Mouse (Mus musculus) myocyte (in vitro differentiated cells): ENCODE measurements around the gene Gm10837.

Experiments used
- E2F4 ChIP-seq: IDR thresholded peaks from one replicate; pipeline ENCODE4 v1.6.1; 2011; ENCODE audit warnings: mild to moderate bottlenecking, control low read depth, moderate library complexity; ENCODE audit not compliant: insufficient read depth
- MYOG ChIP-seq, 3 experiments: IDR thresholded peaks; one replicate each; pipeline ENCODE4 v1.6.1; 2011; ENCODE audit warnings: control low read depth in 2 of 3, low read depth in 2 of 3, mild to moderate bottlenecking in 2 of 3; ENCODE audit not compliant: insufficient read length in 2 of 3, control insufficient read depth in 1 of 3, insufficient read depth in 1 of 3
- POLR2A ChIP-seq: IDR thresholded peaks from one replicate; pipeline ENCODE4 v1.6.1; 2011; ENCODE audit warnings: low read depth, mild to moderate bottlenecking, control low read depth, moderate library complexity; ENCODE audit not compliant: insufficient read length
- POLR2AphosphoS2 ChIP-seq: IDR thresholded peaks from one replicate; pipeline ENCODE4 v1.6.1; 2011; ENCODE audit warnings: low read depth, control low read depth; ENCODE audit not compliant: insufficient read length
- USF1 ChIP-seq: IDR thresholded peaks from one replicate; pipeline ENCODE4 v1.6.1; 2011; ENCODE audit warnings: low read depth, mild to moderate bottlenecking, control low read depth, moderate library complexity

- no peak for TF ChIP-seq POLR2A
- TF ChIP-seq USF1: no peak
- no peak for TF ChIP-seq E2F4
- TF ChIP-seq POLR2AphosphoS2: no peak
- TF ChIP-seq MYOG (IDR thresholded peaks at IDR 0.05; ENCODE audit: control insufficient read depth in 1 of 3, insufficient read depth in 1 of 3, insufficient read length in 2 of 3, low read depth in 2 of 3): no peak
Observed at GRCm38 (mm10) chr14:122473211-122473751, 17.1 kb upstream of the Gm10837 start.
